19 mouse cellular contexts compared by ENCODE assay signal in genomic region chr11:97999748-98000147, GRCm38 (mm10). TPM values are rescaled to one million over a fixed set of nuclear protein-coding genes. Genes with fewer than 3 reads are reported as not detected.
DNase-seq lines count a peak whose midpoint lies in the region; ATAC-seq and TF ChIP-seq lines count a peak whose summit lies in the region.
"Had no signal": no experiment of that assay in that cellular context is flagged by ENCODE, and none has a peak within 500 bp of the region (broad histone marks: within the 10 kb centered on the region; RNA-seq: fewer than 3 reads in every experiment).

No protein-coding gene starts in this region.

- H3K36me3 ChIP-seq in lung, postnatal 0 days (ENCODE audit: insufficient read depth, low read length): no peaks in the 10 kb centered on the region
- no peaks in the 10 kb centered on the region for H3K36me3 ChIP-seq in liver, embryonic 16.5 days (ENCODE audit: control insufficient read depth, insufficient read depth)
- peaks cover 20% of the 10 kb centered on the region for H3K36me3 ChIP-seq in midbrain, embryonic 13.5 days
- H3K36me3 ChIP-seq: G1E had no signal

- DNase-seq in lung, postnatal 0 days (ENCODE audit: low spot score): peak; percentile 6
- DNase-seq in lung, postnatal 4 days: no peak
- DNase-seq in A20 (ENCODE audit: low read depth, low spot score): peak; percentile 84
- DNase-seq in B cell, adult 2 months: peak; percentile 49 to 51
- DNase-seq in testis, postnatal 14 days (ENCODE audit: low spot score): no peak
- DNase-seq in ovary, adult 18-20 months (ENCODE audit: low spot score): no peak
- DNase-seq: adrenal gland, postnatal 36 days; cerebellum, adult 2 months; gastrocnemius, postnatal 10 days; kidney, adult 9 months; kidney, postnatal 25 days; midbrain, embryonic 14.5 days had no signal

- H3K9ac ChIP-seq in lung, postnatal 0 days (replicated peaks; ENCODE audit: low read depth): no peak overlapping the region
- no peak overlapping the region for H3K9ac ChIP-seq in liver, embryonic 16.5 days (ENCODE audit: low read depth, low read length)
- H3K9ac ChIP-seq in midbrain, embryonic 13.5 days (replicated peaks): no peak overlapping the region
- H3K9ac ChIP-seq: forebrain, embryonic 12.5 days; hindbrain, embryonic 13.5 days; limb, embryonic 15.5 days had no signal

- peaks cover 8% of the 10 kb centered on the region for H3K4me1 ChIP-seq in lung, postnatal 0 days (ENCODE audit: insufficient read depth, low read depth, low read length)
- H3K4me1 ChIP-seq in liver, embryonic 16.5 days (ENCODE audit: control insufficient read depth, low read depth, low read length): peaks cover 15% of the 10 kb centered on the region
- H3K4me1 ChIP-seq in midbrain, embryonic 13.5 days (replicated peaks): peaks cover 40% of the 10 kb centered on the region

- no peak overlapping the region for H3K27ac ChIP-seq in lung, postnatal 0 days (ENCODE audit: low read length)
- no peak overlapping the region for H3K27ac ChIP-seq in liver, embryonic 16.5 days (ENCODE audit: low read length)
- no peak overlapping the region for H3K27ac ChIP-seq in midbrain, embryonic 13.5 days
- H3K27ac ChIP-seq: forebrain, embryonic 12.5 days; hindbrain, embryonic 13.5 days; limb, embryonic 15.5 days had no signal

- 52% methylated on average over 5 of the region's 5 CpGs for WGBS in lung, postnatal 0 days
- WGBS in liver, embryonic 16.5 days (ENCODE audit: insufficient replicate concordance): 33% methylated on average over 5 of the region's 5 CpGs
- whole genome bisulfite sequencing in midbrain, embryonic 13.5 days: 77% methylated on average over 5 of the region's 5 CpGs

- no peak overlapping the region for H3K4me2 ChIP-seq in lung, postnatal 0 days (replicated peaks; ENCODE audit: low read depth, low read length)
- H3K4me2 ChIP-seq in liver, embryonic 16.5 days (ENCODE audit: low read depth, low read length): no peak overlapping the region
- no peak overlapping the region for H3K4me2 ChIP-seq in midbrain, embryonic 13.5 days (replicated peaks)
- H3K4me2 ChIP-seq: forebrain, embryonic 12.5 days; hindbrain, embryonic 13.5 days; limb, embryonic 15.5 days had no signal

- no peaks in the 10 kb centered on the region for H3K9me3 ChIP-seq in lung, postnatal 0 days (ENCODE audit: low read length)
- no peaks in the 10 kb centered on the region for H3K9me3 ChIP-seq in liver, embryonic 16.5 days (replicated peaks; ENCODE audit: control insufficient read depth, low read length)
- no peaks in the 10 kb centered on the region for H3K9me3 ChIP-seq in midbrain, embryonic 13.5 days
- H3K9me3 ChIP-seq: forebrain, embryonic 12.5 days; G1E; hindbrain, embryonic 13.5 days; limb, embryonic 15.5 days had no signal

- H3K27me3 ChIP-seq in lung, postnatal 0 days (replicated peaks; ENCODE audit: insufficient read depth, low read length): no peaks in the 10 kb centered on the region
- H3K27me3 ChIP-seq in liver, embryonic 16.5 days (ENCODE audit: control insufficient read depth, insufficient read depth, low read depth, low read length): peaks cover 4% of the 10 kb centered on the region
- peaks cover 20% of the 10 kb centered on the region for H3K27me3 ChIP-seq in midbrain, embryonic 13.5 days

- no peak for TF ChIP-seq CTCF in lung, postnatal 0 days (IDR thresholded peaks at IDR 0.05)

- no peak for TF ChIP-seq EP300 in lung, postnatal 0 days (IDR thresholded peaks at IDR 0.05)

- H3K4me3 ChIP-seq in lung, postnatal 0 days (ENCODE audit: low read depth, low read length): no peak overlapping the region
- no peak overlapping the region for H3K4me3 ChIP-seq in liver, embryonic 16.5 days (ENCODE audit: low read depth, low read length)
- H3K4me3 ChIP-seq in midbrain, embryonic 13.5 days (replicated peaks): no peak overlapping the region
- H3K4me3 ChIP-seq: forebrain, embryonic 12.5 days; hindbrain, embryonic 13.5 days; limb, embryonic 15.5 days had no signal

- ATAC-seq in lung, postnatal 0 days: no peak
- 0 out of 2 replicates have a peak, but pooled peaks have one; percentile 11 for ATAC-seq in liver, embryonic 16.5 days (ENCODE audit: low read depth)
- ATAC-seq in midbrain, embryonic 13.5 days: no peak

RNA-seq across cellular contexts. Expression of gene Arl5c, which starts 3.8 kb away (rescaled TPM):
- polyA plus RNA-seq in lung, postnatal 0 days (2015; fragmentation: Nextera tagmentation; extraction: Ambion mirVana): 4.6 and 6.5 TPM in 2 replicates
- 7.4 and 8.3 TPM in 2 replicates for polyA plus RNA-seq in liver, embryonic 16.5 days (2015; fragmentation: Nextera tagmentation; extraction: Ambion mirVana)
- polyA plus RNA-seq in midbrain, embryonic 13.5 days (2015; fragmentation: Nextera tagmentation; extraction: Ambion mirVana): 8.0 and 10.5 TPM in 2 replicates
- polyA plus RNA-seq: G1E had no signal

RNA-seq across cellular contexts. Expression of gene Plxdc1, which starts 13.5 kb away (rescaled TPM):
- 1.7 TPM in 2 replicates for polyA plus RNA-seq in lung, postnatal 0 days (2015; fragmentation: Nextera tagmentation; extraction: Ambion mirVana)
- polyA plus RNA-seq in liver, embryonic 16.5 days (2015; fragmentation: Nextera tagmentation; extraction: Ambion mirVana): 0.65 and 1.2 TPM in 2 replicates
- 0.38 and 0.63 TPM in 2 replicates for polyA plus RNA-seq in midbrain, embryonic 13.5 days (2015; fragmentation: Nextera tagmentation; extraction: Ambion mirVana)

RNA-seq across cellular contexts. Expression of gene Cacnb1, which starts 23.1 kb away (rescaled TPM):
- 3.5 and 4.0 TPM in 2 replicates for polyA plus RNA-seq in lung, postnatal 0 days (2015; fragmentation: Nextera tagmentation; extraction: Ambion mirVana)
- polyA plus RNA-seq in liver, embryonic 16.5 days (2015; fragmentation: Nextera tagmentation; extraction: Ambion mirVana): 0.81 and 1.2 TPM in 2 replicates
- 49.8 and 51.8 TPM in 2 replicates for polyA plus RNA-seq in midbrain, embryonic 13.5 days (2015; fragmentation: Nextera tagmentation; extraction: Ambion mirVana)

RNA-seq across cellular contexts. Expression of gene Rpl19, which starts 26.8 kb away (rescaled TPM):
- polyA plus RNA-seq in lung, postnatal 0 days (2015; fragmentation: Nextera tagmentation; extraction: Ambion mirVana): 750 and 817 TPM in 2 replicates
- 478 and 526 TPM in 2 replicates for polyA plus RNA-seq in liver, embryonic 16.5 days (2015; fragmentation: Nextera tagmentation; extraction: Ambion mirVana)
- polyA plus RNA-seq in midbrain, embryonic 13.5 days (2015; fragmentation: Nextera tagmentation; extraction: Ambion mirVana): 699 and 710 TPM in 2 replicates

RNA-seq across cellular contexts. Expression of gene Stac2, which starts 53.5 kb away (rescaled TPM):
- polyA plus RNA-seq in lung, postnatal 0 days (2015; fragmentation: Nextera tagmentation; extraction: Ambion mirVana): 0.10 and 0.11 TPM in 2 replicates
- polyA plus RNA-seq in liver, embryonic 16.5 days (2015; fragmentation: Nextera tagmentation; extraction: Ambion mirVana): 0.05 TPM in 1 of 2 replicates, not detected in the other
- 1.6 and 1.7 TPM in 2 replicates for polyA plus RNA-seq in midbrain, embryonic 13.5 days (2015; fragmentation: Nextera tagmentation; extraction: Ambion mirVana)
- polyA plus RNA-seq: CD4-positive, CD25-positive, alpha-beta regulatory T cell, adult 4 months; G1E had no signal

Comparison
In these comparisons a context has a peak if more than half of its experiments do, and no peak if none do; other contexts are left out.
1. DNase-seq: peak in lung, postnatal 0 days (single experiment), A20 (single experiment) and B cell, adult 2 months (2 of 2); none in lung, postnatal 4 days (0 of 2), testis, postnatal 14 days (single experiment) and ovary, adult 18-20 months (single experiment).
2. RNA of gene Cacnb1, which starts 23.1 kb away (polyA plus RNA-seq): 49.8 to 51.8 TPM in midbrain, embryonic 13.5 days; 3.5 to 4.0 TPM in lung, postnatal 0 days and 0.81 to 1.2 TPM in liver, embryonic 16.5 days; every median in the first group is over 10 times any median in the second.